ENCODE assay signal across 19 mouse cellular contexts in the genomic region with DNA sequence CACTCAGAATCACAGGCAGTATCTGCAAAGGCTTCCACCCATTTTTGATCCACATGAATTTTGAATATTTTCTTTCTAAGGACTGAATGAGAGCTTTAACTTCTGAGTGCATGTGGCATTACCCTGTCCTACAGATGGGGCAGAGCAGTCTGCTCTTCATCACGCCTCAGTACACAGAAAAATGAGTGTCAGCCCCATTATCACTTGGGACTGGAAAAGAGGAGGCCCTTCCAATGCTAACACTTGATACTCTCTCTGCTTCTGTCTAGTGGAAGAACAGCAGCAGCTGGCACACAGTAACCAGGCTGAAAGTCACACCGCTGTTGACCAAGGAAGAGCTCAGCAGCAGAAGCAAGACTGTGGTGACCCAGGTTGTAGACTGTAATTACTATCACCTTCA. TPM values are rescaled to one million over a fixed set of nuclear protein-coding genes. Genes with fewer than 3 reads are reported as not detected.
DNase-seq lines count a peak whose midpoint lies in the region; ATAC-seq and TF ChIP-seq lines count a peak whose summit lies in the region.
"Had no signal": no experiment of that assay in that cellular context is flagged by ENCODE, and none has a peak within 500 bp of the region (broad histone marks: within the 10 kb centered on the region; RNA-seq: fewer than 3 reads in every experiment).

No protein-coding gene starts in this region.

- no peak overlapping the region for H3K4me2 ChIP-seq in forebrain, embryonic 12.5 days
- no peak overlapping the region for H3K4me2 ChIP-seq in forebrain, embryonic 11.5 days (ENCODE audit: low read depth, low read length, severe bottlenecking)
- no peak overlapping the region for H3K4me2 ChIP-seq in hindbrain, embryonic 16.5 days (ENCODE audit: low read length)
- no peak overlapping the region for H3K4me2 ChIP-seq in hindbrain, postnatal 0 days (ENCODE audit: low read depth, low read length)

- H3K9me3 ChIP-seq in forebrain, embryonic 12.5 days, result no peaks in the 10 kb centered on the region
- no peaks in the 10 kb centered on the region for H3K9me3 ChIP-seq in forebrain, embryonic 11.5 days (ENCODE audit: control insufficient read depth, low read length)
- no peaks in the 10 kb centered on the region for H3K9me3 ChIP-seq in hindbrain, embryonic 16.5 days (ENCODE audit: control insufficient read depth, low read length)
- no peaks in the 10 kb centered on the region for H3K9me3 ChIP-seq in hindbrain, embryonic 10.5 days
- H3K9me3 ChIP-seq in hindbrain, postnatal 0 days (ENCODE audit: low read length), result no peaks in the 10 kb centered on the region
- H3K9me3 ChIP-seq: heart, embryonic 10.5 days had no signal

- WGBS in forebrain, embryonic 12.5 days, result 72% methylated on average over 2 of the region's 2 CpGs
- 76% methylated on average over 2 of the region's 2 CpGs for WGBS in forebrain, embryonic 11.5 days
- WGBS in hindbrain, embryonic 16.5 days, result 77% methylated on average over 2 of the region's 2 CpGs
- WGBS in hindbrain, embryonic 10.5 days, result 71% methylated on average over 2 of the region's 2 CpGs
- 58% methylated on average over 2 of the region's 2 CpGs for WGBS in hindbrain, postnatal 0 days
- 72% methylated on average over 2 of the region's 2 CpGs for WGBS in kidney, adult 2 months

- H3K4me3 ChIP-seq in forebrain, embryonic 12.5 days (replicated peaks), result no peak overlapping the region
- H3K4me3 ChIP-seq in forebrain, embryonic 11.5 days (ENCODE audit: low read depth, low read length), result no peak overlapping the region
- no peak overlapping the region for H3K4me3 ChIP-seq in hindbrain, embryonic 16.5 days (ENCODE audit: low read length)
- H3K4me3 ChIP-seq in hindbrain, embryonic 10.5 days, result no peak overlapping the region
- H3K4me3 ChIP-seq in hindbrain, postnatal 0 days (ENCODE audit: low read length), result no peak overlapping the region
- H3K4me3 ChIP-seq in kidney, adult 2 months (ENCODE audit: insufficient read depth, low read depth, low read length), result no peak overlapping the region
- H3K4me3 ChIP-seq: heart, embryonic 10.5 days had no signal

- H3K27ac ChIP-seq in forebrain, embryonic 12.5 days, result 0 out of 2 replicates have a peak overlapping the region, but pooled peaks have one; percentile 26
- no peak overlapping the region for H3K27ac ChIP-seq in forebrain, embryonic 11.5 days (ENCODE audit: low read depth, low read length)
- no peak overlapping the region for H3K27ac ChIP-seq in hindbrain, embryonic 16.5 days (ENCODE audit: low read depth, low read length)
- no peak overlapping the region for H3K27ac ChIP-seq in hindbrain, embryonic 10.5 days
- no peak overlapping the region for H3K27ac ChIP-seq in hindbrain, postnatal 0 days
- H3K27ac ChIP-seq in kidney, adult 2 months (ENCODE audit: insufficient read depth, low read depth, low read length), result no peak overlapping the region
- H3K27ac ChIP-seq: heart, embryonic 10.5 days had no signal

- ATAC-seq in forebrain, embryonic 12.5 days (ENCODE audit: low FRiP score), result peak; percentile 80; the same call in 1 of the 2 replicates
- ATAC-seq in forebrain, embryonic 11.5 days (replicated peaks; ENCODE audit: low FRiP score), result no peak
- ATAC-seq in hindbrain, embryonic 16.5 days, result peak; percentile 52; the same call in 1 of the 2 replicates
- ATAC-seq in hindbrain, postnatal 0 days, result peak; percentile 70; the same call in 1 of the 2 replicates
- ATAC-seq: forebrain, embryonic 14.5 days; intestine, embryonic 16.5 days had no signal

- no peaks in the 10 kb centered on the region for H3K36me3 ChIP-seq in forebrain, embryonic 12.5 days (replicated peaks)
- H3K36me3 ChIP-seq in forebrain, embryonic 11.5 days (ENCODE audit: control insufficient read depth, insufficient read depth, low read length), result no peaks in the 10 kb centered on the region
- no peaks in the 10 kb centered on the region for H3K36me3 ChIP-seq in hindbrain, embryonic 16.5 days (ENCODE audit: control insufficient read depth, insufficient read depth, low read length)
- no peaks in the 10 kb centered on the region for H3K36me3 ChIP-seq in hindbrain, embryonic 10.5 days
- no peaks in the 10 kb centered on the region for H3K36me3 ChIP-seq in hindbrain, postnatal 0 days (ENCODE audit: insufficient read depth, low read length)
- no peaks in the 10 kb centered on the region for H3K36me3 ChIP-seq in kidney, adult 2 months (ENCODE audit: control insufficient read depth, insufficient read depth, low read length)
- H3K36me3 ChIP-seq: heart, embryonic 10.5 days had no signal

- no peak for TF ChIP-seq POLR2A in brain, embryonic 14.5 days (IDR thresholded peaks at IDR 0.05; ENCODE audit: borderline replicate concordance, extremely low read depth, insufficient read depth, insufficient read length, poor library complexity, severe bottlenecking)
- TF ChIP-seq POLR2A in kidney, adult 2 months (IDR thresholded peaks at IDR 0.05; ENCODE audit: low read depth, low read length), result no peak

- DNase-seq in forebrain, embryonic 11.5 days (ENCODE audit: low spot score), result no peak
- no peak for DNase-seq in hindbrain, embryonic 10.5 days (ENCODE audit: low spot score)
- peak; percentile 50 for DNase-seq in brain, embryonic 14.5 days (ENCODE audit: low read depth)
- DNase-seq in hindbrain, postnatal 0 days (ENCODE audit: low spot score), result no peak
- DNase-seq in kidney, adult 2 months, result no peak
- DNase-seq: adrenal gland, adult 2 months; adrenal gland, postnatal 25 days; cerebellum, adult 9-10 months; gastrocnemius, postnatal 10 days; heart, adult 18-20 months; heart, postnatal 10 days; heart, postnatal 4 days; kidney, adult 8-10 months had no signal

- TF ChIP-seq CTCF in brain, embryonic 14.5 days (IDR thresholded peaks at IDR 0.05; ENCODE audit: borderline replicate concordance, extremely low read depth, insufficient read depth, insufficient read length), result no peak
- no peak for TF ChIP-seq CTCF in hindbrain, postnatal 0 days (IDR thresholded peaks at IDR 0.05; ENCODE audit: low read depth)
- TF ChIP-seq CTCF in kidney, adult 2 months (conservative IDR thresholded peaks at IDR 0.05; ENCODE audit: insufficient read depth, insufficient read length, low read depth, low read length), result no peak

- H3K9ac ChIP-seq in forebrain, embryonic 12.5 days, result no peak overlapping the region
- no peak overlapping the region for H3K9ac ChIP-seq in forebrain, embryonic 11.5 days (ENCODE audit: low read length)
- H3K9ac ChIP-seq in hindbrain, embryonic 16.5 days (ENCODE audit: low read depth, low read length), result no peak overlapping the region
- H3K9ac ChIP-seq in hindbrain, postnatal 0 days (replicated peaks; ENCODE audit: low read length), result no peak overlapping the region

- 0 out of 2 replicates have a peak, but pooled peaks cover 3% of the 10 kb centered on the region for H3K4me1 ChIP-seq in forebrain, embryonic 12.5 days
- H3K4me1 ChIP-seq in forebrain, embryonic 11.5 days (replicated peaks; ENCODE audit: control insufficient read depth, insufficient read depth, low read length), result no peaks in the 10 kb centered on the region
- H3K4me1 ChIP-seq in hindbrain, embryonic 16.5 days (ENCODE audit: control insufficient read depth, insufficient read depth, low read depth, low read length), result no peaks in the 10 kb centered on the region
- no peaks in the 10 kb centered on the region for H3K4me1 ChIP-seq in hindbrain, embryonic 10.5 days (replicated peaks)
- H3K4me1 ChIP-seq in hindbrain, postnatal 0 days (ENCODE audit: insufficient read depth, low read length), result no peaks in the 10 kb centered on the region
- no peaks in the 10 kb centered on the region for H3K4me1 ChIP-seq in kidney, adult 2 months (ENCODE audit: control insufficient read depth, insufficient read depth, low read length)
- H3K4me1 ChIP-seq: heart, embryonic 10.5 days had no signal

- no peaks in the 10 kb centered on the region for H3K27me3 ChIP-seq in forebrain, embryonic 12.5 days
- H3K27me3 ChIP-seq in forebrain, embryonic 11.5 days (ENCODE audit: control insufficient read depth, insufficient read depth, low read length), result no peaks in the 10 kb centered on the region
- H3K27me3 ChIP-seq in hindbrain, embryonic 16.5 days (replicated peaks; ENCODE audit: control insufficient read depth, insufficient read depth, low read length), result no peaks in the 10 kb centered on the region
- H3K27me3 ChIP-seq in hindbrain, embryonic 10.5 days (ENCODE audit: insufficient read depth, poor library complexity, severe bottlenecking), result no peaks in the 10 kb centered on the region
- H3K27me3 ChIP-seq in hindbrain, postnatal 0 days (ENCODE audit: insufficient read depth, low read length), result no peaks in the 10 kb centered on the region
- no peaks in the 10 kb centered on the region for H3K27me3 ChIP-seq in kidney, adult 2 months (replicated peaks; ENCODE audit: control insufficient read depth, insufficient read depth, low read length)

RNA-seq across cellular contexts. Expression of a gene that starts 46.0 kb away (rescaled TPM):
- polyA plus RNA-seq in forebrain, embryonic 12.5 days (2016; fragmentation: Nextera tagmentation; extraction: Ambion mirVana), result 4.7 and 5.4 TPM in 2 replicates
- 5.6 and 6.5 TPM in 2 replicates for polyA plus RNA-seq in forebrain, embryonic 11.5 days (2014; fragmentation: Nextera tagmentation; extraction: Ambion mirVana)
- 1.1 and 2.0 TPM in 2 replicates for polyA plus RNA-seq in hindbrain, embryonic 16.5 days (2015; fragmentation: Nextera tagmentation; extraction: Ambion mirVana)
- 3.2 and 5.5 TPM in 2 replicates for polyA plus RNA-seq in hindbrain, embryonic 10.5 days (2016; fragmentation: Nextera tagmentation; extraction: Ambion mirVana)
- 1.8 and 3.6 TPM in 2 replicates for polyA plus RNA-seq in brain, embryonic 14.5 days (2012; rRNA removed)
- 0.58 and 1.9 TPM in 2 replicates for total RNA-seq in hindbrain, postnatal 0 days (2014; rRNA removed)
- polyA plus RNA-seq in hindbrain, postnatal 0 days (2015; fragmentation: Nextera tagmentation; extraction: Ambion mirVana), result 0.82 and 1.1 TPM in 2 replicates
- 0.89 and 0.95 TPM in 2 replicates for polyA plus RNA-seq in kidney, adult 2 months (2012; rRNA removed)
- total RNA-seq: ES-E14 had no signal
- polyA plus RNA-seq: adrenal gland, adult 2 months had no signal
